Mouse (Mus musculus): ENCODE measurements around the gene Adm2. TPM values are rescaled to one million over a fixed set of nuclear protein-coding genes. Genes with fewer than 3 reads are reported as not detected.

Adm2 gene
- 0.31 TPM in 1 of 2 replicates, not detected in the other for polyA plus RNA-seq (2012; ENCODE audit: low replicate concordance)

DNA sequence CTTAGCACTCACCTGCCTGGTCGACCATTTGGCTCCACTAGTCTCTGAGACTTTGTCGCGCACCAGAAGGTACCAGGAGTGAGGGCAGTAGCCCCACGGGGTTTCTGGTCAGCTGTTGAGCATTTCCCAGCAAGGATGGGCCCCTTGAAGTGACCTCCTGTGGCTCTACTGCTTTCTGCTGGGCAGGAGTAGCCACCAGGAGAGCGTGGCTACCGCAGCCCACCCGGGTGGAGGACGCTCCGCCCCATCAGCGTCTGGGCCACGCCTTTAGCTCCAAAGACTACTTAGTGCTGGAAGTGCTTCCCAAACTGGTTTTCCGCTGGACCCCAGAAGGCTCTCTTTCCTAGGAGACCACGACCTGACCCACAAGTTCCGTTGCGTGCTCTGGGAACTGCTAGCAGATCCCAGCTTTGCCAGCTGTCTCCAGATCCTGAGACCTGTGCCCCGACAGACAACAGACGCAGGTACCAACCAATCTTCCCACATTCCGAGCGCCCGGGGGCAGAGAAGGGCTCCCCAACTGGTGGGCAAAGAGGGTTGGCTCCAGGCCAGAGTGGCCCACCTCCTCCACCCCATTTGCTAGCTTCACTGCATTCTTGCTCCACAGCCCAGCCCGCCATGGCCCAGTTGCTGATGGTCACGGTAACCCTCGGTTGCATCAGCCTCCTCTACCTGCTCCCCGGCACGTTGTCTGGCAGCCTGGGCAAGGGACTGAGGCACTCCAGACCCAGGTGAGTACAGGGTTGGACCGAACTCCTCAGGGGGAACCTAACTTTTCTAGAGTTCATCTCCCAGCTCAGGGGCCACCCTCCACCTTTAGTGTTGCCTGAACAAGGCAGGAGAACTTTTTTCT, at the start of gene Adm2:
Gene Adm2 (plus strand): TSS at position 51 of the 853 bp plus-strand sequence.

DNA sequence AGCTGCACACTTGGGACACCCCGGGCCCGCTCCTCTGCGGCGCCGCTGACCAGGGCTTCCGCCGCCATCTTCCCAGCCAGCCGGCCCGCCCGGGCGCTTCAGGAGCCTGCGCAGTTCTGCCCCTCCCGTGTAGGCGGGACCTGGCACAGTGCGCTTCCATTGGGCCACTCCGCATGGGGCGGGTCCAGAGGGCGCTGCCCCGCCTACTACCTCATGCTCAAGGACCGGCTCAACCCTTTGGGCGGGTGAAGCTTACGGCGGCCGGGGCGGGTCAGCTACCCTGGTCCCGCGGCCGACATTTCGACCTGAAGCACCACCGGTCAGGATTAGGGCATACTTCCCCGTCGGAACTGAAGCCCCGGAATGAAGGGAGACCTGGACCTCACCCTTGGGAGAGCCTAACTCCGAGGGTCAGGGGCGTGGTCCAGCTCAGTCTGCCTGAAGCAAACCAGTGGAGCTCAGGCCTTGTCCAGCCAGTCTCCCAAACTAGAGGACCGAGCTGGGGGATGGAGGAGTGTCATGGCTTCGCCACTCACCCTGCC, 7.3 kb upstream of the Adm2 start, which contains the start of gene Sbf1:
Gene Sbf1 (minus strand): TSS at position 122 of the 542 bp plus-strand sequence.

DNA sequence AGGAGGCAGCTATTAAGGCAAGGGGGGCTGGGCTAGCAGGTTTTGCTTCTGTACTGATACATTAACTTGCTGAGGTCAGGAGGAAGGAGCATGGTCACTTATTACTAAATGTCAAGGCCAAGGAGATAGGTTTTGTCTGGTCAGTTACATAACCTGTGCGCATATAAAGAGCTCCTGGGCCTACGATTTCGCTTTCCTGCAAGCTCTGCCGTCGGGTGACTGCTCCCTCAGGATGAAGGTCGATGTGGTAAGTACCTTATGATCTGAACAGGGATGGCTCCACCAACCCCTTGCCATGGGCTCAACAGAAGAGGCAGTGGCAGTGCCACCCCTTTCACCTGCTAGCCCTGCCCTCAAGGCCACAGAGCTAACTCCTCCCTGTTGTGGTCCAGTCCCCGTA, 11.8 kb downstream of the Adm2 start, which contains the start of gene Miox:
Gene Miox (plus strand): TSS at position 128 of the 400 bp plus-strand sequence.

DNA sequence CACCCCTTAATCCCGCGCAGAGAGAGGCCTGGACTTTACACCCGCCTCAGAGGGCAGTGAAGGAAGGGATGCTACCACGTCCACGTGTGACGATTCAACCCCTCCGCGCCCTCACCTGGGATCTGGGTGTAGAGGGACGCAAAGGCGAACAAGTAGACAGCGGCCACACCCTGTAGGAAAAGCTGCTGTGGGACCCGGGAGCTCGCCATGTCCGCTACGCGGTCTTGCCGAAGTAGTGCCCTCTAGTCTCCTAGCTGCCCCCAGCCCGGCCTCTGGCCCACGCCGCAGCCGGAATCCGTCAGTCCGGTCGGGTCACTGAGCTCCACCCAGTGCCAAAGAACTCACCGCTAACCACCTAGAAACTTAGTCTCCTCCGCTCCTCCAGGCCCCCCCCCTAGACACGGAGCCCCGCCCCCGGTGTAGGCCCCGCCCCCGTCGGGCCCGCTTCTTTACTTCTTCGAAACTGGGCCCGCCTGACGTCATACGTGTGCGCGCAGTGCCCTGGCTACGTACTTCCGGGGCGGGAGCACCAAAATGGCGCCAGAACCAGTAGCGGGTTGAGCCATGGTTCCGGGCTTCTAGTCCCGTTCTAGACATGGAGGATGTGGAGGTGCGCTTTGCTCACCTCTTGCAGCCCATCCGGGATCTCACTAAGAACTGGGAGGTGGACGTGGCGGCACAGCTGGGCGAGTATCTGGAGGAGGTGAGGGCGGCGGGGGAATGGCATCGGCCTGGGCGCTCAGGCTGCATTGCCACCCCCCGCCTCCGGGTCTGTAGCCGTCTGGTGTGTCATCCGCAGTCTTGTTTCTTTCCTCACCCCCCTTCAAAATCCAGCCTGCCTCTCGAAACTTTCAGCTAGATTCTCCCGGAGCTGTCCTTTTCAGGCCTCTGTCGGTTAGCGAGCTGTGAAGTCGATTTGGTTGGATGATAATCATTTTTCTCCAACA, 33.0 kb downstream of the Adm2 start, which contains the start of the genes Lmf2 and Ncaph2:
Gene Lmf2 (minus strand): TSS at position 419 of the 947 bp plus-strand sequence.
Gene Ncaph2 (plus strand): TSS at position 479 of the 947 bp plus-strand sequence.

DNA sequence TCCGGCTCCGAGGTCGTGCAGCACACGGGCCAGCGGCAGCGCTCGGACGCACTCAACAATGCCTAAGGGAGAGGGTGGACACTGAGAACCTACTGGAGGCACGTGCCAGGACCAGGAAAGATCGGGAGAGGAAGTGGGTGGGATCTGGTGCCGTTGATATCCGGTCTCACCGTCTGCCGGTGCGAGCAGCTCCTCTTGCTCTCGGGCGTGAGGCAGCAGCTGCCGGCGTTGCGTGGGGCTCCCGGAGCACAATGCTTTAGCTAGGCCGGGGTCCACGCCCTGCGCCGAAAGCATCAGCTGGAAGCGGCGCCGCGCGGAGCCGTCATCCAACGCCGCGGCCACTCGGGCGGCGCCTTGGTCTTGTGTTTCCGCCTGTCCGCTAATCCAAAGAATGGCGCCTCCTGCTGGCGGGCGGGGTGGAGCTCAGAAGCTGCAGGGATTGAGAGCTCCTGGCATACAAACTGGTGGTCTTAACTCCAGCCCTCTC, 51.3 kb downstream of the Adm2 start, which contains the start of gene Sco2:
Gene Sco2 (minus strand): TSS at position 85 of the 487 bp plus-strand sequence.

Other genes with a start within 250 kb of the Adm2 start
- 93.0 and 178 TPM in 2 replicates for gene Trabd, start 247.6 kb upstream of the Adm2 start, polyA plus RNA-seq (2012; ENCODE audit: low replicate concordance)
- gene Selenoo, start 233.6 kb upstream of the Adm2 start, polyA plus RNA-seq (2012; ENCODE audit: low replicate concordance), result 8.3 and 15.0 TPM in 2 replicates
- gene Tubgcp6, start 199.6 kb upstream of the Adm2 start, polyA plus RNA-seq (2012; ENCODE audit: low replicate concordance), result 52.9 and 64.3 TPM in 2 replicates
- 7.1 and 39.2 TPM in 2 replicates for gene Hdac10, start 194.0 kb upstream of the Adm2 start, polyA plus RNA-seq (2012; ENCODE audit: low replicate concordance)
- 5.9 and 9.3 TPM in 2 replicates for gene Mapk12, start 182.0 kb upstream of the Adm2 start, polyA plus RNA-seq (2012; ENCODE audit: low replicate concordance)
- 13.6 and 30.8 TPM in 2 replicates for gene Mapk11, start 173.1 kb upstream of the Adm2 start, polyA plus RNA-seq (2012; ENCODE audit: low replicate concordance)
- 114 and 275 TPM in 2 replicates for gene Plxnb2, start 141.9 kb upstream of the Adm2 start, polyA plus RNA-seq (2012; ENCODE audit: low replicate concordance)
- gene Dennd6b, start 126.2 kb upstream of the Adm2 start, polyA plus RNA-seq (2012; ENCODE audit: low replicate concordance), result 28.6 and 33.7 TPM in 2 replicates
- gene Ppp6r2, start 111.2 kb upstream of the Adm2 start, polyA plus RNA-seq (2012; ENCODE audit: low replicate concordance), result 175 and 371 TPM in 2 replicates
- gene Sbf1, start 7.4 kb upstream of the Adm2 start, polyA plus RNA-seq (2012; ENCODE audit: low replicate concordance), result 316 and 384 TPM in 2 replicates
- gene Miox, start 11.7 kb downstream of the Adm2 start, polyA plus RNA-seq (2012; ENCODE audit: low replicate concordance), result not detected in 2 replicates
- 107 and 187 TPM in 2 replicates for gene Lmf2, start 32.9 kb downstream of the Adm2 start, polyA plus RNA-seq (2012; ENCODE audit: low replicate concordance)
- gene Ncaph2, start 33.0 kb downstream of the Adm2 start, polyA plus RNA-seq (2012; ENCODE audit: low replicate concordance), result 47.9 and 48.1 TPM in 2 replicates
- 35.5 and 46.3 TPM in 2 replicates for gene Sco2, start 51.1 kb downstream of the Adm2 start, polyA plus RNA-seq (2012; ENCODE audit: low replicate concordance)
- gene Tymp, start 54.3 kb downstream of the Adm2 start, polyA plus RNA-seq (2012; ENCODE audit: low replicate concordance), result 1.3 and 2.9 TPM in 2 replicates
- 1.4 and 3.2 TPM in 2 replicates for gene Odf3b, start 56.6 kb downstream of the Adm2 start, polyA plus RNA-seq (2012; ENCODE audit: low replicate concordance)
- gene Klhdc7b, start 62.2 kb downstream of the Adm2 start, polyA plus RNA-seq (2012; ENCODE audit: low replicate concordance), result not detected in 2 replicates
- not detected in 2 replicates for gene Syce3, start 87.8 kb downstream of the Adm2 start, polyA plus RNA-seq (2012; ENCODE audit: low replicate concordance)
- 0.33 and 2.2 TPM in 2 replicates for gene Cpt1b, start 103.1 kb downstream of the Adm2 start, polyA plus RNA-seq (2012; ENCODE audit: low replicate concordance)
- gene C730034F03Rik, start 106.9 kb downstream of the Adm2 start, polyA plus RNA-seq (2012; ENCODE audit: low replicate concordance), result 0.24 and 0.42 TPM in 2 replicates
- gene Gm44502, start 107.0 kb downstream of the Adm2 start, polyA plus RNA-seq (2012; ENCODE audit: low replicate concordance), result 0.86 and 3.8 TPM in 2 replicates
- gene Chkb, start 107.2 kb downstream of the Adm2 start, polyA plus RNA-seq (2012; ENCODE audit: low replicate concordance), result 150 and 271 TPM in 2 replicates
- 0.02 TPM in 1 of 2 replicates, not detected in the other for gene Mapk8ip2, start 131.2 kb downstream of the Adm2 start, polyA plus RNA-seq (2012; ENCODE audit: low replicate concordance)
- gene Arsa, start 154.7 kb downstream of the Adm2 start, polyA plus RNA-seq (2012; ENCODE audit: low replicate concordance), result 51.3 and 54.9 TPM in 2 replicates
- 1.6 and 7.3 TPM in 2 replicates for gene Shank3, start 176.9 kb downstream of the Adm2 start, polyA plus RNA-seq (2012; ENCODE audit: low replicate concordance)
- 0.08 TPM in 1 of 2 replicates, not detected in the other for gene Acr, start 245.6 kb downstream of the Adm2 start, polyA plus RNA-seq (2012; ENCODE audit: low replicate concordance)

Data from hematopoietic multipotent progenitor cell, adult 10-12 weeks (in vitro differentiated cells).